Mouse (Mus musculus): Measurements from ENCODE around the gene Slc16a8. TPM values are rescaled to one million over a fixed set of nuclear protein-coding genes. Genes with fewer than 3 reads are reported as not detected.

Slc16a8 gene
- polyA plus RNA-seq, 2 experiments: not detected

GRCm38 (mm10) chr15:79224685-79225084, 29.9 kb downstream of the Slc16a8 start:
- peak; percentile 49 to 59 (median 56) for DNase-seq (ENCODE audit: low read depth in 3 of 3, low spot score in 3 of 3)
- WGBS (ENCODE audit: insufficient replicate concordance): 14% methylated on average over 5 of the region's 5 CpGs

GRCm38 (mm10) chr15:79223641-79224040, 30.9 kb downstream of the Slc16a8 start:
- H3K9ac ChIP-seq (replicated peaks): no peak overlapping the region
- peaks cover 0 to 2% of the 10 kb centered on the region in 2 experiments; a peak in 1 of 4 replicates for H3K4me1 ChIP-seq (replicated peaks; ENCODE audit: control insufficient read depth in 2 of 2, insufficient read depth in 2 of 2, low read length in 1 of 2)
- no peak overlapping the region for H3K4me3 ChIP-seq (ENCODE audit: insufficient read depth in 1 of 2, low read depth in 2 of 2, low read length in 2 of 2)
- no peak overlapping the region for H3K4me2 ChIP-seq (ENCODE audit: low read depth)
- ATAC-seq (ENCODE audit: insufficient read depth) (no peak), DNase-seq (ENCODE audit: low read depth in 3 of 3, low spot score in 3 of 3) (no peak)
- 32% methylated on average over 5 of the region's 5 CpGs for WGBS (ENCODE audit: insufficient replicate concordance)
- no peaks in the 10 kb centered on the region for H3K27me3 ChIP-seq (ENCODE audit: control insufficient read depth, insufficient read depth, low read length)
- TF ChIP-seq CTCF (IDR thresholded peaks at IDR 0.05; ENCODE audit: low read depth): no peak
- TF ChIP-seq EP300 (IDR thresholded peaks at IDR 0.05; ENCODE audit: low read depth): no peak
- no peak overlapping the region for H3K27ac ChIP-seq
- no peaks in the 10 kb centered on the region for H3K9me3 ChIP-seq (ENCODE audit: control insufficient read depth, low read length)
- no peaks in the 10 kb centered on the region for H3K36me3 ChIP-seq (replicated peaks; ENCODE audit: control insufficient read depth, insufficient read depth, low read depth)

More at GRCm38 (mm10) chr15:79224685-79225084, 29.9 kb downstream of the Slc16a8 start:
- no peak for TF ChIP-seq EP300 (IDR thresholded peaks at IDR 0.05; ENCODE audit: low read depth)
- TF ChIP-seq CTCF (IDR thresholded peaks at IDR 0.05; ENCODE audit: low read depth): peak; percentile 97
- no peak overlapping the region for H3K4me3 ChIP-seq (ENCODE audit: insufficient read depth in 1 of 2, low read depth in 2 of 2, low read length in 2 of 2)
- H3K4me2 ChIP-seq (ENCODE audit: low read depth): no peak overlapping the region
- no peak overlapping the region for H3K27ac ChIP-seq
- H3K4me1 ChIP-seq (replicated peaks; ENCODE audit: control insufficient read depth in 2 of 2, insufficient read depth in 2 of 2, low read length in 1 of 2): peaks cover 3% of the 10 kb centered on the region in 2 experiments
- peak; percentile 32 for ATAC-seq (ENCODE audit: insufficient read depth)
- H3K9me3 ChIP-seq (ENCODE audit: control insufficient read depth, low read length): no peaks in the 10 kb centered on the region
- H3K9ac ChIP-seq (replicated peaks): no peak overlapping the region
- no peaks in the 10 kb centered on the region for H3K36me3 ChIP-seq (replicated peaks; ENCODE audit: control insufficient read depth, insufficient read depth, low read depth)
- H3K27me3 ChIP-seq (ENCODE audit: control insufficient read depth, insufficient read depth, low read length): no peaks in the 10 kb centered on the region

- H3K27me3 ChIP-seq (ENCODE audit: control insufficient read depth, insufficient read depth, low read length): no peaks in the 10 kb centered on the region
- DNase-seq (ENCODE audit: low read depth in 3 of 3, low spot score in 3 of 3) (no peak), ATAC-seq (ENCODE audit: insufficient read depth) (no peak)
- H3K9ac ChIP-seq (replicated peaks): no peak overlapping the region
- 8% methylated on average over 1 of the region's 1 CpGs for WGBS (ENCODE audit: insufficient replicate concordance)
- H3K27ac ChIP-seq: no peak overlapping the region
- no peaks in the 10 kb centered on the region for H3K9me3 ChIP-seq (ENCODE audit: control insufficient read depth, low read length)
- TF ChIP-seq EP300 (IDR thresholded peaks at IDR 0.05; ENCODE audit: low read depth) (no peak), CTCF (IDR thresholded peaks at IDR 0.05; ENCODE audit: low read depth) (no peak)
- H3K36me3 ChIP-seq (replicated peaks; ENCODE audit: control insufficient read depth, insufficient read depth, low read depth): no peaks in the 10 kb centered on the region
- H3K4me1 ChIP-seq (replicated peaks; ENCODE audit: control insufficient read depth in 2 of 2, insufficient read depth in 2 of 2, low read length in 1 of 2): peaks cover 0 to 2% of the 10 kb centered on the region in 2 experiments; a peak in 1 of 4 replicates
- H3K4me3 ChIP-seq (ENCODE audit: insufficient read depth in 1 of 2, low read depth in 2 of 2, low read length in 2 of 2): no peak overlapping the region
- no peak overlapping the region for H3K4me2 ChIP-seq (ENCODE audit: low read depth)
Measured at GRCm38 (mm10) chr15:79219572-79219971, 35.0 kb downstream of the Slc16a8 start.

- TF ChIP-seq CTCF (IDR thresholded peaks at IDR 0.05; ENCODE audit: low read depth) (no peak), EP300 (IDR thresholded peaks at IDR 0.05; ENCODE audit: low read depth) (no peak)
- H3K27ac ChIP-seq: no peak overlapping the region
- no peaks in the 10 kb centered on the region for H3K36me3 ChIP-seq (replicated peaks; ENCODE audit: control insufficient read depth, insufficient read depth, low read depth)
- no peak for DNase-seq (ENCODE audit: low read depth in 3 of 3, low spot score in 3 of 3)
- H3K27me3 ChIP-seq (ENCODE audit: control insufficient read depth, insufficient read depth, low read length): no peaks in the 10 kb centered on the region
- no peak overlapping the region for H3K4me3 ChIP-seq (ENCODE audit: insufficient read depth in 1 of 2, low read depth in 2 of 2, low read length in 2 of 2)
- H3K4me1 ChIP-seq (replicated peaks; ENCODE audit: control insufficient read depth in 2 of 2, insufficient read depth in 2 of 2, low read length in 1 of 2): no peaks in the 10 kb centered on the region
- H3K9me3 ChIP-seq (ENCODE audit: control insufficient read depth, low read length): no peaks in the 10 kb centered on the region
- ATAC-seq (ENCODE audit: insufficient read depth): no peak
- no peak overlapping the region for H3K9ac ChIP-seq (replicated peaks)
- H3K4me2 ChIP-seq (ENCODE audit: low read depth): no peak overlapping the region
- WGBS (ENCODE audit: insufficient replicate concordance): 28% methylated on average over 3 of the region's 3 CpGs
Measured at GRCm38 (mm10) chr15:79216191-79216590, 38.4 kb downstream of the Slc16a8 start.

GRCm38 (mm10) chr15:79213591-79213990, 41.0 kb downstream of the Slc16a8 start:
- 60% methylated on average over 6 of the region's 6 CpGs for WGBS (ENCODE audit: insufficient replicate concordance)
- TF ChIP-seq CTCF (IDR thresholded peaks at IDR 0.05; ENCODE audit: low read depth) (no peak), EP300 (IDR thresholded peaks at IDR 0.05; ENCODE audit: low read depth) (no peak)
- Histone ChIP-seq H3K27me3 (ENCODE audit: control insufficient read depth, insufficient read depth, low read length) (no peaks in the 10 kb centered on the region), H3K27ac (no peak overlapping the region), H3K9me3 (ENCODE audit: control insufficient read depth, low read length) (no peaks in the 10 kb centered on the region), H3K4me3 (ENCODE audit: insufficient read depth in 1 of 2, low read depth in 2 of 2, low read length in 2 of 2) (no peak overlapping the region), H3K9ac (replicated peaks) (no peak overlapping the region), H3K36me3 (replicated peaks; ENCODE audit: control insufficient read depth, insufficient read depth, low read depth) (no peaks in the 10 kb centered on the region), H3K4me1 (replicated peaks; ENCODE audit: control insufficient read depth in 2 of 2, insufficient read depth in 2 of 2, low read length in 1 of 2) (no peaks in the 10 kb centered on the region), H3K4me2 (ENCODE audit: low read depth) (no peak overlapping the region)
- ATAC-seq (ENCODE audit: insufficient read depth) (no peak), DNase-seq (ENCODE audit: low read depth in 3 of 3, low spot score in 3 of 3) (no peak)
